In the genomic region with DNA sequence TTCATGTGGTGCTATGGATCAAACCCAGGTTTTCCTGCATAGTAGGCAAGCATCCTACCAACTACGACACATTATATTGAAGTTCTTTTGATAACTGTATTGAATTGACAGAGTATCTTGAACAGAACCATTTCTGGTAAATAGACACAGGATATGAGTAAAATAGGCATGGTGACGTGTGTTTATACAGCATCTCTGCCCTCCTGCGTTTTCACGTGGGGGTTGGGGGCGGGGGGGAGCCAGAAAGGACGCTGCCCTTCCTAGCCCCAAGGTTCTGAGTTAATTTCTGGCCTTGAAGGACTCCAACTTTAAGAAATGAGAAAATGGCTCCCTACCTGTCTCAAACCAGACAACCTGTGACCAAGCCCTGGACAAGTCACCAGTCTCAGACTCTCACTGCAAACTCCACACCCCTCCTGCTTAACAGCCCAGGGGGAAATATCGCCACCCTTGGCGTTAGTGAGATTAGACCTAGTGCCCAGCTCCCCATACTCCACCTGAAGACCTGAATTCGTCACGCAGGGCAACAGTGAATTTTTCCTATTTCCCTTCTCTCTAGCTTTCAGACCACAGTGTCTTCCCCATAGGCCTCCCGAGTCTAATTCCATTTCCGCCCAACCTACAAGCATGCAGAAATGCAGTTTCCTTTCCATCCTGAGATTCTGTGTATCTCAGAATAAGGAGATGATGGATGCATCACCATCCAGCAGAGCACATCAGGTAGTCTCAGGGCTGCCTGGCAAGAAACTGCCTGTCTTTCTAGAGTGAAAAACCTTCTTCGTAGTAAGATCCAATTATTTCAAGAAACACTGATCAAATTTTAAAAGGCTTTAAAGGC, we compare ENCODE assay signal across 16 mouse cellular contexts. TPM values are rescaled to one million over a fixed set of nuclear protein-coding genes. Genes with fewer than 3 reads are reported as not detected.
"Had no signal": no experiment of that assay in that cellular context is flagged by ENCODE, and none has a peak within 500 bp of the region (broad histone marks: within the 10 kb centered on the region; RNA-seq: fewer than 3 reads in every experiment).

No protein-coding gene starts in this region.

- H3K27me3 ChIP-seq: limb, embryonic 13.5 days; midbrain, embryonic 12.5 days; neural tube, embryonic 15.5 days had no signal

- H3K27ac ChIP-seq: kidney, postnatal 0 days; limb, embryonic 13.5 days; liver, embryonic 14.5 days; midbrain, embryonic 12.5 days; neural tube, embryonic 15.5 days had no signal

- DNase-seq: kidney, adult 8-10 months; kidney, postnatal 36 days; layer of hippocampus, adult 9-11 months; layer of hippocampus, postnatal 36 days; lung, adult 18-20 months; right cerebral cortex, adult 18-20 months; right cerebral cortex, postnatal 25 days had no signal

- ATAC-seq: intestine, postnatal 0 days; midbrain, embryonic 16.5 days had no signal

- H3K9ac ChIP-seq: limb, embryonic 13.5 days; liver, embryonic 14.5 days; midbrain, embryonic 12.5 days; neural tube, embryonic 15.5 days had no signal

- H3K36me3 ChIP-seq: limb, embryonic 13.5 days; midbrain, embryonic 12.5 days; neural tube, embryonic 15.5 days had no signal

- H3K4me2 ChIP-seq: limb, embryonic 13.5 days; midbrain, embryonic 12.5 days; neural tube, embryonic 15.5 days had no signal

- H3K4me3 ChIP-seq: limb, embryonic 13.5 days; midbrain, embryonic 12.5 days; neural tube, embryonic 15.5 days had no signal

- H3K9me3 ChIP-seq: limb, embryonic 13.5 days; midbrain, embryonic 12.5 days; neural tube, embryonic 15.5 days had no signal

RNA-seq across cellular contexts. Expression of gene Cd2, which starts 3.7 kb away (rescaled TPM):
- polyA plus RNA-seq: intestine, postnatal 0 days; kidney, postnatal 0 days; limb, embryonic 13.5 days; liver, embryonic 14.5 days; midbrain, embryonic 12.5 days; midbrain, embryonic 16.5 days; neural tube, embryonic 11.5 days; neural tube, embryonic 15.5 days; stomach, embryonic 14.5 days had no signal
